Mouse (Mus musculus) CH12F3 (cell line): Measurements from ENCODE around the gene Khdrbs1.

Experiments used
- in situ Hi-C: fragments of 300-500 bp; cut with MboI; formaldehyde crosslinking; loops from 2 replicates; pipeline ENCODE4 v1.14.3; 2020; ENCODE audit warnings: low sequenced_read_pairs

The Khdrbs1 gene

GRCm38 (mm10) chr4:129683901-129684493 lies 58.1 kb downstream of the Khdrbs1 start:
- in situ Hi-C loops = no loop called here

- in situ Hi-C loops = no loop called here
Measured at GRCm38 (mm10) chr4:129681837-129682236, 60.3 kb downstream of the Khdrbs1 start.

GRCm38 (mm10) chr4:129672878-129673449 lies 69.1 kb downstream of the Khdrbs1 start:
- in situ Hi-C loops = no loop called here

GRCm38 (mm10) chr4:129672083-129672877 lies 69.8 kb downstream of the Khdrbs1 start, which contains the start of gene Kpna6:
Kpna6 (minus strand) TSS chr4:129672767.
- in situ Hi-C loops = no loop called here

GRCm38 (mm10) chr4:129671491-129672082 lies 70.5 kb downstream of the Khdrbs1 start:
- in situ Hi-C loops = no loop called here

GRCm38 (mm10) chr4:129662255-129662813 lies 79.8 kb downstream of the Khdrbs1 start:
- in situ Hi-C loops = no loop called here

GRCm38 (mm10) chr4:129661584-129661983 lies 80.5 kb downstream of the Khdrbs1 start:
- in situ Hi-C loops = no loop called here

- in situ Hi-C loops = no loop called here
Measured at GRCm38 (mm10) chr4:129654770-129655169, 87.3 kb downstream of the Khdrbs1 start.
